Mouse (Mus musculus): ENCODE data around the gene Cdc25a.
A peak's percentile ranks its signal among the peaks of the same experiment; 100 is the strongest.

The Cdc25a gene

GRCm38 (mm10) chr9:109874797-109875691, at the start of gene Cdc25a:
TSS of gene Cdc25a (plus strand) at chr9:109875579.
- DNase-seq: peak; percentile 99

DNA sequence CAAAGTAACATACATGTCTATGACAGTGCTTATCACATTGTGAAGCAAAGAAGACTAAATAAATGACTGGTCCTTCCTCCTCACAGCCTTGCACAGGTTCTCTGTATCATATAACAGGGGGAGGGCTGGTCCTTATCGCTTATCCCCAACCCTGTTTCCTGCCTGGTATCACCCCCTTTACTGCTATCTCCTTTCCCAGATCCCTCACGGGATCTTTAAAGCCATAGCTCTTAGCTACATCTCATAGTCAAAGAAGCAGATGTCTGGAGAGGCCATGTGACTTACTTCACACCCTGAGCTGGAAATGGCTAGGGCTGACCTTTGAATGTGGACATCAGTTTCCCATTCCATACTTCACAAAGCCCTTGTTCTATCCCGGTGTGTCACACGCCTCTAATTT, 49.6 kb upstream of the Cdc25a start:
- DNase-seq: no peak

- DNase-seq: no peak
These were observed 49.2 kb upstream of the Cdc25a start for GRCm38 (mm10) chr9:109826181-109826580.

- peak; percentile 91 for DNase-seq
These were observed 42.8 kb upstream of the Cdc25a start, which contains the start of gene Nme6 for GRCm38 (mm10) chr9:109832391-109833087. TSS of gene Nme6 (plus strand) at chr9:109832749.

DNA sequence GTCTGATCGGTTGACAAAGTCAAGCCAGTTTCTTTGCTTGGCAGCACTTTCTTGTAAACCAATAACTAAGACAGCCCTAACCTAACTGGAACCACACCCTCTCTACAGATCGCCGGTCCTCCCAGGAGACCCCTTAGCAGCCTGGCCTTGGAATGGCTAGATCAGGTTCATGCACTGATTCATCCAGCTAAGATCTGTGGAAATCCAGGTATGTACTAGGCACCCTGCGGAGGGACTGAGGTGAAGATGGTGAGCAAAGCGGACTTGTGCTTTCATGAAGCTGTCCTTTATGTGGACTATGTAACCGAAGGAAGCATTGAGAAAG, 42.3 kb upstream of the Cdc25a start:
- no peak for DNase-seq

- peak; percentile 79 for DNase-seq
These were observed 26.0 kb upstream of the Cdc25a start, which contains the start of gene Camp for GRCm38 (mm10) chr9:109849312-109849758. TSS of gene Camp (minus strand) at chr9:109849617.

DNA sequence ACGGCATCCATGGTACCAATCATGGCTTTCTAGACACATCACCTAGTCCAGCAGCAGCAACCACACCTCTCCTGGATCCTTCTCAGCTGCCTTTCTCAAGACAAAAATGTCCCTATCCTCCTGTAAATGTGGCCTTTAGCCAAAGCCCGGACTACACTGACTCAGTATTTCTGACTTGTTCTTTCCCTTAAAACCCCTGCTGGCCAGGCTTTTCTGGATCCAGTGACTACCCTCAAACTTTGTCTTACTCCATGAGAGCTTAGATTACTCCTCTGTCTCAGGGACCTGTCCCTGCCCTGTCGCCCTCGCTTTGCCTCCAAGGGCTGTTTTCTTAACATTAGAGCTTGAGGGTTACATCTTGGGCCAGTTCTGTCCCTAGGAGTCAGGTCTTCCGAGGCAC, 25.3 kb upstream of the Cdc25a start:
- DNase-seq: no peak

GRCm38 (mm10) chr9:109854341-109854740, 21.0 kb upstream of the Cdc25a start:
- no peak for DNase-seq

GRCm38 (mm10) chr9:109855947-109856346, 19.4 kb upstream of the Cdc25a start:
- no peak for DNase-seq

DNA sequence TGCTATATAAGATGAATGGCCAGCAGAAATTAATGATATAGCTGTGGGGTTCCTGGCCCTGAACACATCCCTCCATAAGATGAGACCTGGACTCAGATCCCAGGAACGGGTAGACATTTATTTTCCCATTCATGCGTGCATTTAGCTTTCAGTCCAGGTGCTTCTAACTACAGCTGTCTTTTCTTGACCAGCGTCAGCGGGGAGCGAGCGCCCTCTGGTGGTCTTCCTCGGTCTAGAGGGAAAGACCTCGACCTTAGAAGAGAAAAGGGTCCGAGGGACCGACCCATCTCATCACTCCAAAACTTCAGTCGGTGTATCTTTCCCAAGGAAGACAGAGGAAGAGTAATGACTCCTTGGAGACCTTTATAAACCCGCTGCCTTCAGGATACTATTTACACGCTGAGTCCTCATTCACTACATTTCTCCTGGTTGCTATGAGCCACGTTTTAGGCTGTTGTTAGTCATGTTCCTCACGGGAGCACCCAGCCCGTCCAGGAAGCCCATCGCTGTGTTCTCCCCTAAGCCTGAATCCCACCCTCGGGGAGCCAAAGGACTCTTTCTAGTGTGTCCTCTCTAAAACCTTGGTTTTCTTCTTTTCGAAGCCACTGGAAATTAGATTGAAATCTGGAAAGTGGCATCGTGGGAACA, 12.9 kb upstream of the Cdc25a start:
- DNase-seq: peak; percentile 80

DNA sequence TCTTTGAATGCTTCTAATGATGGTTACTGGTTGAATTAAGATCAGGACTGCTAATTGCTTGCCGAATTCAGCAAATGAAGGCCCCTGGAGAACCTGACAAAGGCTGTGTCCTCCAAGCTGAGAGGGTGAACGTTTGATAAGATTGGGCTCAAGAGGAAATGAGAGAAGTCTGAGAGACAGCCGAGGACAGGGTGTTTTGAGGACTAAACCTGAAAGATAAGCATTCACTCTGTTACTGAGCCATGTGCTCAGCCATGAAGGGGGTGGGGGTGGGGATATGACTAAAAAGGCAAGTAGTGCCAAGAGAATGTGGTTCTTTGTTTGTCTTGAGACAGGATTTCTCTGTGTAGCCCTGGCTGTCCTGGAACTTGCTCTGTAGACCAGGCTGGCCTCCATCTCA, 12.3 kb upstream of the Cdc25a start:
- DNase-seq: no peak

- no peak for DNase-seq
These were observed 9.2 kb upstream of the Cdc25a start for GRCm38 (mm10) chr9:109866218-109866617.

- no peak for DNase-seq
These were observed 4.3 kb upstream of the Cdc25a start for GRCm38 (mm10) chr9:109870983-109871572.

DNA sequence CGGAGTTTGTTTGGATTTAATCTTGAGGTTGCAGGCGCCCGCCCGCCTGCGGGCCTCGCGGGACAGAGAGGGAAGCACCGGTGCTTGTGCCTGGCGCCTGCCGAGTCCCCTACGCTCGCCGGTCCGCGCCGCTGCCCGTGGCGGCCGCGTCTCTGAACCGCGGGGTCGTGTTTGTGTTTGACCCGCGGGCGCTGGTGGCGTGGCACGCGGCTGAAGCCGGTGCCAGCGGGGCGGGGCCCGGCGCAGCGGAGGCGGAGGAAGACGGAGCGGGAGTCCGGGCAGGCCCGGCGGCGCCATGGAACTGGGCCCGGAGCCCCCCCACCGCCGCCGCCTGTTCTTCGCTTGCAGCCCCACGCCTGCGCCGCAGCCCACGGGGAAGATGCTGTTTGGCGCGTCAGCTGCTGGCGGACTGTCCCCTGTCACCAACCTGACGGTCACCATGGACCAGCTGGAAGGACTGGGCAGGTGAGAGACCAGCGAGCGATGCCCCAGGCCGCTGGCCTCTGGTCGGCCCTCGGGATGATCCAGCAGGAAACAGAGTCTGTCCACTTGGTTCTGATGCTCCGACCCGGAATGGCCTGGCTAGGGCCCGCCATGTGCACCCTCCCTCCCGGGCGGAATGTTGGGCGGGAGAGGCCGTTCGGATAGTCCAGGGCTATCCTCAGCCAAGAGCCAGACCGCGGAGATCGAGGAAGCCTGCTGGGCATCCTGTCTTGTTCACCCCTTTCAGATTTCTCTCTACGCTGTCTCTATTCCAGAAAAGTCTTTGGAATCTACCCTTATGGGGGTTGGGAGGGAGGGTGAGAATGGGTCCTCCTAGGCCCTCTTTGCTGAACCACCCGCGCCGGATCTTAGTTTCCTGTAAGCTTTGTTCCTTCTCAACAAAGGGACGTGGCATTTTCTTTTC, 569 bp downstream of the Cdc25a start:
- DNase-seq: peak; percentile 76

DNA sequence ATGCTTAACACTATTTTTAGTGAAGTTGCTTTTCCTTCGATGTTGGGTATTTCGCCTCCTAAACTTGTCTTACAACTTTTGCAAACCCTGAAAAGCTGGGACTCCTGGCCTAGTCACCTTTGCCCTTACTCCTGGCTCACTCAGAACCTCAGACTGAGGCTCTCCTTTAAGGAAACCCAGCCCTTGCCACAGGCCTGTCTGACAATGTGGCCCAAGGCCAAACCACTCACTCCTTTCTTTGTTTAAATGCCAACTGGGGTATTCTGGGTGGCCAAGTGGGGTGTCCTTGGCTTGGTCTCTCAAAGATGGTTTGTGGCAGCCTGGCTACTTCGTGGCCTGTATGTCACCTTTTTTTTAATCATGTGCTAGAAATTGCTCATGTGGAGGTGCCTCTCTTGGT, 1.4 kb downstream of the Cdc25a start:
- peak; percentile 35 for DNase-seq

- DNase-seq: no peak
These were observed 2.3 kb downstream of the Cdc25a start for GRCm38 (mm10) chr9:109877666-109878065.

GRCm38 (mm10) chr9:109879305-109879704, 3.9 kb downstream of the Cdc25a start:
- no peak for DNase-seq

DNA sequence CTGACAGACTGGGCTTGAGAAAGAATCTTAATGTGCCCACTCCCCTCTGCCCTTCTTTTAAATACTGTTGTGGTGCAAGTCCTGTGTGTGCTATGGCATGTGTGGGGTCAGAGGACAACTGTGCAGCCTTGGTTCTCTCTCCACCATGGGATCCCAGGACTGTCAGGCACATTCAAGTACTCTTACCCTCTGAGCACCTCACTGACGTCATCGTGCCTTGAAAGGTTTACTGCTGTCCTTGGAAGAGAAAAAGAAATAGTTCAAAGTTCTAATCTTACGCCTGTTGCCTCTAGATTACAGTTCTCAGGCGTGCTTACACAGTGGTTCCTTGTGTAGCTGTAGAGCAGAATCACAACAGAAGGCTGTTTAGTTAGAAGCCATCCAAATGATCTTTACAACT, 10.9 kb downstream of the Cdc25a start:
- no peak for DNase-seq

DNA sequence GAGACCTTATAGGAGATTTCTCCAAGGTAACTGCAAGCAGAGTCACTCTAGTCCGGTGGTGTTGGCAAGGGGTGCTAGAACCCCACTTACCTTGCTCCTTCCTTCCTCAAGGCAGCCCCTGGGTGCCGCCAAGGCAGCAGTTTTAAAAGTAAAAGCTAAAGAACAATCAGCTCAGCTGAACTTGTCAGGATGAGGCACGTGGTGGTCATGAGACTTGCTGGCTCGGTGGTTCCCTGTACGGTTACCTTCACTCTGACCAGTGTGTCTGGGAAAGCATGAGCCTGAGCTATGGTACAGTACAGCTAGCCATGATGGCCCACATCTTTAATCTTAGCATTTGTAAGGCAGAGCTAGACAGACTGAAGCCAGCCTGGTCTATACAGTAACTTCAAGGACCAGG, 11.9 kb downstream of the Cdc25a start:
- no peak for DNase-seq

- no peak for DNase-seq
These were observed 16.1 kb downstream of the Cdc25a start for GRCm38 (mm10) chr9:109891501-109891900.

- DNase-seq: peak; percentile 88
These were observed 17.4 kb downstream of the Cdc25a start for GRCm38 (mm10) chr9:109892651-109893250.
